Mouse (Mus musculus): Measurements from ENCODE around the gene Cox6a2. TPM values are rescaled to one million over a fixed set of nuclear protein-coding genes. Genes with fewer than 3 reads are reported as not detected.

Gene Cox6a2
- not detected in 4 replicates for total RNA-seq (2023; ENCODE audit: inconsistent age)

DNA sequence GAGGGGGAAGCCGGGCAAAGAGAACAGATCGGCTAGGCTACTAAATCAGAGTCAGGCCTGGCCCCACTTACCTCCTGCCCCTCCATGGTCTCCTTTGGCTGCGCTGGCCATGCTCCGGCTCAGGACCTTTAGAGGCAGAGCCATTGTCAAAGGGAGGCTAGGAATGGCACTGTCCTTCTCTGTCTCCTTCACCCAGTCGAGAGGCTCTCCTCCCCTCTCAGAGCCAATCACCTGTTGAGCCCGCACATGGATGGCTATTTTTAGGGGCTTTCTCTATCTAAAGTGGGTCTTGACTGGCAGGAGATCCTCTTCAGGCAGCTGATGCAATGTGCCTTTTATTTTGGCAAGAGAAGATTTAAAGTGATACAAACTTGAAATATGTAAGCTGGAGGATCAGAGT is at the start of gene Cox6a2:
Gene Cox6a2, minus strand, starts transcription at position 236 of the 400 bp plus-strand sequence.

DNA sequence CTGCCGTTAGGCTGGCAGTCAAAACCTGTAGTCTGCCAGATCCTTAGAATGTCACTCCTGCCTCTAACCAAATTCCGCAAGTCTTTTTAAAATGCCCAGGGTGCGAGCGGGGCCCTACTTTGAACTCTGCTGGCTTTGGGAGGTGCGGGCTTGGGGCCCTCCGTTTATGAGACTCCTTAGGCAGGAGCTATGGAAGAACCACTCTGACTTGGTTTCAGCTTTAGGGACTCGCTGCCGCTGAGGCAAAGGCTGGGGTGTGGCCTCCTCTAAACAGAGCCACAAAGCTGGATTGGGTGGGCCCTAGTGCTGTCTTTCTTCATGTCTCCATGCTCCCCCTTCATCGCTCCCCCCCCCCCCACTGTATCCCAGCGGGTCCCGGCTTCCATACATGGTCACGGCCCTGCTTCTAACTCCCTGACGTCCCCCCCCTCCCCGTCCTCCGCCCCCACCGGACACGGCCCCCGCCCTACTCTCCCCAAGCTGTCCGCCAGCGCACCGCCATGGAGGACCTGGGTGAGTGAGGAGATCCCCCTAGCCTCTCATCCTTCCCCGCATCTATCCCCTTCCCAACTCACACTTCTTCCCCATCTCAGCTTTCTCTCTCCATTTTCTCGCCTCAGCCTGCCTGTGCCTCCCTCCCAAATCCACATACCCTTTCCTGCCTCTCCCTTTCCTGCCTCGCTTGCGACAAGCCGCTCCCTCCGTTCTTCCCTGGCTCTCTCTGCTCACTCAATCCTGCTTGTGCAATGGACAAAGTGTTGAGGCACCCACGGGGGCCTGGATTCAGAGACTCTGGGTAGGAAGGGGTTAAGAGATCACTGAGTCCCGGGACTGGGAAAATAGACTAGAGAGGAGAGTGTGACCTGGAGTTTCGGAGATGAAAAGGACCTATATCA is 40.6 kb upstream of the Cox6a2 start, which contains the start of gene Tgfb1i1:
Gene Tgfb1i1, plus strand, starts transcription at position 317 of the 896 bp plus-strand sequence.

DNA sequence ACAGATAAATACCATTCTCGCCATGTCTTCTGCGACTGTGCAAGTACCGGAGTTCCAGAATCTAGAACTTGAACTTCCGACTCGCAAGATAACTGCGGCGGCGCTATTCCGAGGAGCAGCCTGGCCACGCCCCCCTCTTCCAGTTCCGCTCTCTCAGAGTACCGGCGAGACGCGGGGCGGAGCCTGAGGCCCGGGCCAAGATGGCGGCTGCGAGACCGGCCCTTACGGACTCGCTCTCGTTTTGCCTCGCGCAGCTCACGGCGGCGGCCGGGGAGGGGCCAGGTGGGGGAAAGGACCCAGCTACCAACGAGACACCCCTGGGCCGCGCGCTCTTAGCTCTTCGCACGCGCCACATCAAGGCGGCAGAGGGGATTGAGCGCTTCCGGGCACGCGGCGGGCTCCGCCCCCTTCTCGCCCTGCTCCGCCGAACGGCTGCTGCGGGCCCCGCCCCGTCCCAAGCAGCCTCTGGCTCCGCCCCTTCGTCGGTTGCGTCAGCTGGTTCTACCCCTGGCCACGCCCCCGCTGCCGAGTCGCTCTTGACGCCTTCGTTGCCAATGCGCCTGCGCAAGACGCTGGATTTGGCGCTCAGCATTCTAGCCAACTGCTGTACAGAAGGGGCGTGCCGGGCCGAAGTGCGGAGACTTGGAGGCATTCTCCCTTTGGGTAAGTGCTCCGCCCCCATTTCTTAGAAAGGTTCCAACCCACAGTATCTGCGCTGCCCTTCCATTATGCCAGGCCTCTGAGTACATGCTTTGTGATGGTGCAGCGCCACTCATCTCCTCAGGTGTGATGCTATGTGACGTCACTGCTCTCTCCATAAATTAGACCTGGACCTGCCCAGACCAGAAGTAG is 32.0 kb upstream of the Cox6a2 start, which contains the start of gene 9130023H24Rik:
Gene 9130023H24Rik, minus strand, starts transcription at position 105 of the 852 bp plus-strand sequence.

DNA sequence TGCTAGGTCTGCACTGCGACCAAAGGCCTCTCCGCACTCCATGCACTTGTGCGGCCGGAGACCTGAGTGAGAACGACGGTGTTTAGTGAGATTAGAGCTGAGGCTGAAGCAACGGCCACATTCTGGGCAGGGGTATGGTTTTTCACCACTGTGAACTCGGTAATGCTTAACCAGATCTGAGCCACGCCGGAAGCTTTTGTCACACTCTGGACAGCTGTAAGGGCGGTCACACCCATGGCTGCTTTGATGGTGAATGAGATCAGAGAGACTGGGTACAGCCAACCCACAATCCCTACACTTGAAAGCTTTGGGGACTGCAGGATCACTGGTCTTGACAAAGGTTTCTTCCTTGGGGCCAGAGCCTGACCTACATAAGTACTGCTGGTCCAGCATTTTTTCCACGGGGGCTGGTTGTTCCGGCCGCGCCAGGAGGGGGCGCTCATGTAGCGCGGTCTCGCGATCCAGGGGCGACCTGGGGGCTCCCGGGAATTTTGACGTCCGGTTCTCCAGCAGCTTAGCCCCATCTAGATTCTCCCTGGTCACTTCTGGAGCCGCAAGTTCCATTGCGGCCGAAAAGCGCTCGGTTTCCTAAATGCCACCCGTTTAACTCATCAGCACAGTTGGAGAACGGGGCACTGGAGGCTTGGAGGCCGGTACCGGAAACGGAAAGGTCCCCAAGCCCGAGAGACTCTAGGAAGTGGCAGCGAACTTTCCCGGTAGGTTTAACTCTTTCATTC is 30.8 kb upstream of the Cox6a2 start, which contains the start of gene Armc5:
Gene Armc5, plus strand, starts transcription at position 487 of the 737 bp plus-strand sequence.

Other genes starting within 250 kb of the Cox6a2 start
- gene Fus, start 238.9 kb downstream of the Cox6a2 start, total RNA-seq (2023; ENCODE audit: inconsistent age), result 714 to 860 TPM (median 834 TPM) in 4 replicates
- gene Pycard, start 212.5 kb downstream of the Cox6a2 start, total RNA-seq (2023; ENCODE audit: inconsistent age), result 25.0 to 31.2 TPM (median 27.9 TPM) in 4 replicates
- 0.69 to 1.1 TPM (median 0.91 TPM) in 4 replicates for gene Trim72, start 202.4 kb downstream of the Cox6a2 start, total RNA-seq (2023; ENCODE audit: inconsistent age)
- 1.6 to 3.3 TPM (median 2.1 TPM) in 4 replicates for gene Itgam, start 143.7 kb downstream of the Cox6a2 start, total RNA-seq (2023; ENCODE audit: inconsistent age)
- not detected in 4 replicates for gene Gm49368, start 143.7 kb downstream of the Cox6a2 start, total RNA-seq (2023; ENCODE audit: inconsistent age)
- gene Itgax, start 76.8 kb downstream of the Cox6a2 start, total RNA-seq (2023; ENCODE audit: inconsistent age), result 1.5 to 3.1 TPM (median 2.0 TPM) in 4 replicates
- gene Itgad, start 52.0 kb downstream of the Cox6a2 start, total RNA-seq (2023; ENCODE audit: inconsistent age), result 3.3 to 8.8 TPM (median 6.4 TPM) in 4 replicates
- 27.8 to 32.3 TPM (median 31.6 TPM) in 4 replicates for gene Armc5, start 31.0 kb upstream of the Cox6a2 start, total RNA-seq (2023; ENCODE audit: inconsistent age)
- 4.1 to 4.6 TPM (median 4.3 TPM) in 4 replicates for gene 9130023H24Rik, start 31.6 kb upstream of the Cox6a2 start, total RNA-seq (2023; ENCODE audit: inconsistent age)
- 2.6 to 4.1 TPM (median 3.0 TPM) in 4 replicates for gene Tgfb1i1, start 40.4 kb upstream of the Cox6a2 start, total RNA-seq (2023; ENCODE audit: inconsistent age)
- not detected in 4 replicates for gene Slc5a2, start 59.3 kb upstream of the Cox6a2 start, total RNA-seq (2023; ENCODE audit: inconsistent age)
- gene BC017158, start 91.8 kb upstream of the Cox6a2 start, total RNA-seq (2023; ENCODE audit: inconsistent age), result 24.6 to 29.5 TPM (median 28.1 TPM) in 4 replicates
- gene Rgs10, start 212.4 kb upstream of the Cox6a2 start, total RNA-seq (2023; ENCODE audit: inconsistent age), result 28.3 to 36.7 TPM (median 31.9 TPM) in 4 replicates